In genomic region chr9:120016956-120017355, GRCm38 (mm10) we compare ENCODE assay signal across 20 mouse cellular contexts. TPM values are rescaled to one million over a fixed set of nuclear protein-coding genes. Genes with fewer than 3 reads are reported as not detected.
A peak's percentile ranks its signal among the peaks of the same experiment; 100 is the strongest.
DNase-seq lines count a peak whose midpoint lies in the region; ATAC-seq and TF ChIP-seq lines count a peak whose summit lies in the region.
"Had no signal": no experiment of that assay in that cellular context is flagged by ENCODE, and none has a peak within 500 bp of the region (broad histone marks: within the 10 kb centered on the region; RNA-seq: fewer than 3 reads in every experiment).

No protein-coding gene starts in this region.

- ATAC-seq in hindbrain, embryonic 11.5 days (ENCODE audit: low FRiP score): no peak
- ATAC-seq in limb, embryonic 12.5 days (ENCODE audit: insufficient number of reproducible peaks, insufficient read depth, low FRiP score, low TSS enrichment, low read depth): no peak
- no peak for ATAC-seq in stomach, embryonic 16.5 days (ENCODE audit: insufficient read depth, low FRiP score)
- no peak for ATAC-seq in stomach, postnatal 0 days (ENCODE audit: low FRiP score, low TSS enrichment)
- ATAC-seq: forebrain, embryonic 15.5 days had no signal

- no peak overlapping the region for H3K4me3 ChIP-seq in hindbrain, embryonic 10.5 days
- no peak overlapping the region for H3K4me3 ChIP-seq in hindbrain, embryonic 11.5 days (ENCODE audit: low read depth, low read length)
- H3K4me3 ChIP-seq in limb, embryonic 12.5 days (replicated peaks): no peak overlapping the region
- no peak overlapping the region for H3K4me3 ChIP-seq in limb, embryonic 10.5 days
- no peak overlapping the region for H3K4me3 ChIP-seq in stomach, embryonic 16.5 days (replicated peaks; ENCODE audit: low read length)
- H3K4me3 ChIP-seq in stomach, postnatal 0 days (ENCODE audit: low read depth, low read length): no peak overlapping the region
- H3K4me3 ChIP-seq: forebrain, embryonic 15.5 days; gastrocnemius, adult 2 months; heart, adult 2 months; layer of hippocampus, adult 2 months; left cerebral cortex, adult 2 months; limb, embryonic 13.5 days; midbrain, embryonic 12.5 days; myocyte had no signal

- no peak for TF ChIP-seq CTCF in stomach, postnatal 0 days (IDR thresholded peaks at IDR 0.05; ENCODE audit: low read depth)

- H3K36me3 ChIP-seq in hindbrain, embryonic 10.5 days: no peaks in the 10 kb centered on the region
- H3K36me3 ChIP-seq in hindbrain, embryonic 11.5 days (ENCODE audit: control insufficient read depth, insufficient read depth, low read length): no peaks in the 10 kb centered on the region
- H3K36me3 ChIP-seq in limb, embryonic 12.5 days: no peaks in the 10 kb centered on the region
- no peaks in the 10 kb centered on the region for H3K36me3 ChIP-seq in limb, embryonic 10.5 days
- H3K36me3 ChIP-seq in stomach, embryonic 16.5 days (ENCODE audit: control insufficient read depth, insufficient read depth, low read length): no peaks in the 10 kb centered on the region
- H3K36me3 ChIP-seq in stomach, postnatal 0 days (ENCODE audit: control insufficient read depth, insufficient read depth, low read length): no peaks in the 10 kb centered on the region
- H3K36me3 ChIP-seq: forebrain, embryonic 15.5 days; limb, embryonic 13.5 days; midbrain, embryonic 12.5 days had no signal

- 70% methylated on average over 10 of the region's 10 CpGs for WGBS in hindbrain, embryonic 10.5 days
- WGBS in hindbrain, embryonic 11.5 days: 67% methylated on average over 10 of the region's 10 CpGs
- WGBS in limb, embryonic 12.5 days: 71% methylated on average over 10 of the region's 10 CpGs
- 75% methylated on average over 10 of the region's 10 CpGs for WGBS in limb, embryonic 10.5 days
- WGBS in stomach, embryonic 16.5 days: 60% methylated on average over 10 of the region's 10 CpGs
- 62% methylated on average over 10 of the region's 10 CpGs for WGBS in stomach, postnatal 0 days

- H3K4me1 ChIP-seq in hindbrain, embryonic 10.5 days (replicated peaks): peaks cover 52% of the 10 kb centered on the region
- H3K4me1 ChIP-seq in hindbrain, embryonic 11.5 days (replicated peaks; ENCODE audit: control insufficient read depth, insufficient read depth, low read length): no peaks in the 10 kb centered on the region; the same call in 1 of the 2 replicates
- H3K4me1 ChIP-seq in limb, embryonic 12.5 days (replicated peaks): peaks cover 6% of the 10 kb centered on the region; the same call in 1 of the 2 replicates
- peaks cover 9% of the 10 kb centered on the region; the same call in 1 of the 2 replicates for H3K4me1 ChIP-seq in limb, embryonic 10.5 days
- peaks cover 15% of the 10 kb centered on the region for H3K4me1 ChIP-seq in stomach, embryonic 16.5 days (ENCODE audit: control insufficient read depth, insufficient read depth, low read length)
- H3K4me1 ChIP-seq in stomach, postnatal 0 days (replicated peaks; ENCODE audit: control insufficient read depth, insufficient read depth): no peaks in the 10 kb centered on the region
- H3K4me1 ChIP-seq: midbrain, embryonic 12.5 days had no signal

- H3K9me3 ChIP-seq in hindbrain, embryonic 10.5 days: no peaks in the 10 kb centered on the region
- H3K9me3 ChIP-seq in hindbrain, embryonic 11.5 days (ENCODE audit: control insufficient read depth, low read length): no peaks in the 10 kb centered on the region
- H3K9me3 ChIP-seq in limb, embryonic 12.5 days: no peaks in the 10 kb centered on the region
- no peaks in the 10 kb centered on the region for H3K9me3 ChIP-seq in limb, embryonic 10.5 days (replicated peaks)
- H3K9me3 ChIP-seq in stomach, embryonic 16.5 days (replicated peaks; ENCODE audit: control insufficient read depth, low read length): no peaks in the 10 kb centered on the region
- H3K9me3 ChIP-seq in stomach, postnatal 0 days (ENCODE audit: control insufficient read depth, low read length): no peaks in the 10 kb centered on the region
- H3K9me3 ChIP-seq: forebrain, embryonic 15.5 days; limb, embryonic 13.5 days; midbrain, embryonic 12.5 days had no signal

- H3K27me3 ChIP-seq in hindbrain, embryonic 10.5 days (ENCODE audit: insufficient read depth, poor library complexity, severe bottlenecking): peaks cover 25% of the 10 kb centered on the region
- H3K27me3 ChIP-seq in hindbrain, embryonic 11.5 days (ENCODE audit: control insufficient read depth, insufficient read depth, low read length): no peaks in the 10 kb centered on the region
- H3K27me3 ChIP-seq in limb, embryonic 12.5 days: no peaks in the 10 kb centered on the region
- H3K27me3 ChIP-seq in limb, embryonic 10.5 days (ENCODE audit: low read depth, poor library complexity, severe bottlenecking): peaks cover 15% of the 10 kb centered on the region
- H3K27me3 ChIP-seq in stomach, embryonic 16.5 days (ENCODE audit: control insufficient read depth, insufficient read depth, low read length): no peaks in the 10 kb centered on the region
- no peaks in the 10 kb centered on the region for H3K27me3 ChIP-seq in stomach, postnatal 0 days (ENCODE audit: control insufficient read depth, insufficient read depth, low read length)
- H3K27me3 ChIP-seq: forebrain, embryonic 15.5 days had no signal

- no peak for TF ChIP-seq EP300 in stomach, postnatal 0 days (optimal IDR thresholded peaks at IDR 0.05)

- no peak overlapping the region for H3K4me2 ChIP-seq in hindbrain, embryonic 11.5 days (replicated peaks; ENCODE audit: low read depth, low read length)
- no peak overlapping the region for H3K4me2 ChIP-seq in limb, embryonic 12.5 days
- H3K4me2 ChIP-seq in stomach, embryonic 16.5 days (ENCODE audit: low read depth, low read length): no peak overlapping the region
- H3K4me2 ChIP-seq in stomach, postnatal 0 days (replicated peaks; ENCODE audit: low read depth): no peak overlapping the region
- H3K4me2 ChIP-seq: forebrain, embryonic 15.5 days; limb, embryonic 13.5 days; midbrain, embryonic 12.5 days had no signal

- no peak overlapping the region for H3K9ac ChIP-seq in hindbrain, embryonic 11.5 days (ENCODE audit: low read depth, low read length)
- peak overlapping the region; percentile 23; the same call in 1 of the 2 replicates for H3K9ac ChIP-seq in limb, embryonic 12.5 days (replicated peaks)
- peak overlapping the region; percentile 40; the same call in 1 of the 2 replicates for H3K9ac ChIP-seq in stomach, embryonic 16.5 days (ENCODE audit: low read length)
- H3K9ac ChIP-seq in stomach, postnatal 0 days (ENCODE audit: low read length): no peak overlapping the region
- H3K9ac ChIP-seq: forebrain, embryonic 15.5 days; limb, embryonic 13.5 days; midbrain, embryonic 12.5 days had no signal

- DNase-seq in adrenal gland, postnatal 10 days: peak; percentile 57
- DNase-seq in adrenal gland, postnatal 4 days (ENCODE audit: low spot score in 2 of 2): no peak
- no peak for DNase-seq in hindbrain, embryonic 10.5 days (ENCODE audit: low spot score)
- no peak for DNase-seq in hindbrain, embryonic 11.5 days (ENCODE audit: low spot score)
- no peak for DNase-seq in limb, embryonic 10.5 days (ENCODE audit: low spot score)
- DNase-seq in stomach, postnatal 0 days (ENCODE audit: low spot score): no peak
- DNase-seq: cerebellum, adult 8-10 months; gastrocnemius, adult 2 months; lung, postnatal 14 days; thymus, postnatal 25 days had no signal

- peak overlapping the region; percentile 37 for H3K27ac ChIP-seq in hindbrain, embryonic 10.5 days
- H3K27ac ChIP-seq in hindbrain, embryonic 11.5 days (ENCODE audit: low read depth, low read length): no peak overlapping the region; the same call in 1 of the 2 replicates
- H3K27ac ChIP-seq in limb, embryonic 12.5 days: no peak overlapping the region
- no peak overlapping the region for H3K27ac ChIP-seq in limb, embryonic 10.5 days
- no peak overlapping the region for H3K27ac ChIP-seq in stomach, embryonic 16.5 days (ENCODE audit: low read length)
- no peak overlapping the region for H3K27ac ChIP-seq in stomach, postnatal 0 days (replicated peaks)
- H3K27ac ChIP-seq: forebrain, embryonic 15.5 days; gastrocnemius, adult 2 months; heart, adult 2 months; layer of hippocampus, adult 2 months; left cerebral cortex, adult 2 months; limb, embryonic 13.5 days; midbrain, embryonic 12.5 days had no signal

RNA-seq across cellular contexts. Expression of gene Xirp1, which starts 6.4 kb away (rescaled TPM):
- 1 to 10 TPM; 3.1 to 7.4 TPM for total RNA-seq in adrenal gland, postnatal 10 days (2021)
- 1 to 10 TPM; 2.2 to 5.6 TPM for total RNA-seq in adrenal gland, postnatal 4 days (2021)
- polyA plus RNA-seq in hindbrain, embryonic 10.5 days (2016; fragmentation: Nextera tagmentation; extraction: Ambion mirVana): 0.05 and 0.44 TPM in 2 replicates
- polyA plus RNA-seq in hindbrain, embryonic 11.5 days (2014; fragmentation: Nextera tagmentation; extraction: Ambion mirVana): 0.04 TPM in 1 of 2 replicates, not detected in the other
- 0.44 and 0.59 TPM in 2 replicates for polyA plus RNA-seq in limb, embryonic 12.5 days (2016; fragmentation: Nextera tagmentation; extraction: Ambion mirVana)
- polyA plus RNA-seq in limb, embryonic 10.5 days (2016; fragmentation: Nextera tagmentation; extraction: Ambion mirVana): 0.05 and 0.09 TPM in 2 replicates
- 0.14 and 1.6 TPM in 2 replicates for polyA plus RNA-seq in stomach, embryonic 16.5 days (2015; fragmentation: Nextera tagmentation; extraction: Ambion mirVana)
- polyA plus RNA-seq in stomach, postnatal 0 days (2015; fragmentation: Nextera tagmentation; extraction: Ambion mirVana): 0.05 and 0.11 TPM in 2 replicates
- total RNA-seq: CH12.LX had no signal
- polyA plus RNA-seq: forebrain, embryonic 15.5 days; midbrain, embryonic 12.5 days had no signal

RNA-seq across cellular contexts. Expression of gene Csrnp1, which starts 32.5 kb away (rescaled TPM):
- total RNA-seq in adrenal gland, postnatal 10 days (2021): 10 to 100 TPM; 11.9 to 24.0 TPM
- 10 to 100 TPM; 18.0 to 18.1 TPM for total RNA-seq in adrenal gland, postnatal 4 days (2021)
- 3.5 and 4.6 TPM in 2 replicates for polyA plus RNA-seq in hindbrain, embryonic 10.5 days (2016; fragmentation: Nextera tagmentation; extraction: Ambion mirVana)
- 0.62 and 1.3 TPM in 2 replicates for polyA plus RNA-seq in hindbrain, embryonic 11.5 days (2014; fragmentation: Nextera tagmentation; extraction: Ambion mirVana)
- 4.6 and 4.8 TPM in 2 replicates for polyA plus RNA-seq in limb, embryonic 12.5 days (2016; fragmentation: Nextera tagmentation; extraction: Ambion mirVana)
- 3.2 and 3.5 TPM in 2 replicates for polyA plus RNA-seq in limb, embryonic 10.5 days (2016; fragmentation: Nextera tagmentation; extraction: Ambion mirVana)
- 5.9 and 7.8 TPM in 2 replicates for polyA plus RNA-seq in stomach, embryonic 16.5 days (2015; fragmentation: Nextera tagmentation; extraction: Ambion mirVana)
- 5.5 and 5.6 TPM in 2 replicates for polyA plus RNA-seq in stomach, postnatal 0 days (2015; fragmentation: Nextera tagmentation; extraction: Ambion mirVana)

RNA-seq across cellular contexts. Expression of gene Cx3cr1, which starts 52.7 kb away (rescaled TPM):
- 1 to 10 TPM; 2.4 to 3.8 TPM for total RNA-seq in adrenal gland, postnatal 10 days (2021)
- 1 to 10 TPM; 7.2 TPM for total RNA-seq in adrenal gland, postnatal 4 days (2021)
- polyA plus RNA-seq in hindbrain, embryonic 10.5 days (2016; fragmentation: Nextera tagmentation; extraction: Ambion mirVana): 6.3 and 8.2 TPM in 2 replicates
- 4.3 and 7.2 TPM in 2 replicates for polyA plus RNA-seq in hindbrain, embryonic 11.5 days (2014; fragmentation: Nextera tagmentation; extraction: Ambion mirVana)
- polyA plus RNA-seq in limb, embryonic 12.5 days (2016; fragmentation: Nextera tagmentation; extraction: Ambion mirVana): 5.1 and 5.9 TPM in 2 replicates
- 2.5 and 4.0 TPM in 2 replicates for polyA plus RNA-seq in limb, embryonic 10.5 days (2016; fragmentation: Nextera tagmentation; extraction: Ambion mirVana)
- 13.7 and 15.2 TPM in 2 replicates for polyA plus RNA-seq in stomach, embryonic 16.5 days (2015; fragmentation: Nextera tagmentation; extraction: Ambion mirVana)
- 8.6 and 9.5 TPM in 2 replicates for polyA plus RNA-seq in stomach, postnatal 0 days (2015; fragmentation: Nextera tagmentation; extraction: Ambion mirVana)
- total RNA-seq: CH12.LX had no signal
- polyA plus RNA-seq: myocyte had no signal

Comparison
In these comparisons a context has a peak if more than half of its experiments do, and no peak if none do; other contexts are left out.
1. H3K9ac ChIP-seq: peak in limb, embryonic 12.5 days (single experiment) and stomach, embryonic 16.5 days (single experiment); none in hindbrain, embryonic 11.5 days (single experiment) and stomach, postnatal 0 days (single experiment).